Mouse (Mus musculus) lung, postnatal 0 days (tissue): Measurements from ENCODE around the gene H2-K1. TPM values are rescaled to one million over a fixed set of nuclear protein-coding genes. Genes with fewer than 3 reads are reported as not detected.
A peak's percentile ranks its signal among the peaks of the same experiment; 100 is the strongest.

Experiments used
- ATAC-seq: fragments of 200-750 bp; cut with Nextera tagmentation; 2 replicates; pipeline ENCODE4 v1.8.0; 2017; ENCODE audit warnings: moderate library complexity
- DNase-seq: peaks from one replicate; pipeline ENCODE4 v3.0.0-alpha.2; 2016; ENCODE audit warnings: low spot score
- H3K27ac ChIP-seq: fragments of 300-500 bp; sonication (generic); 2 replicates; pipeline ENCODE4 v1.5.1; 2014; ENCODE audit warnings: antibody characterized with exemption, mild to moderate bottlenecking, low read length, mixed read lengths
- H3K27me3 ChIP-seq: fragments of 300-500 bp; sonication (generic); replicated peaks from 2 replicates; pipeline ENCODE4 v1.6.1; 2014; ENCODE audit warnings: low read length, mixed read lengths; ENCODE audit not compliant: insufficient read depth
- H3K36me3 ChIP-seq: fragments of 300-500 bp; sonication (generic); 2 replicates; pipeline ENCODE4 v1.6.1; 2014; ENCODE audit warnings: low read length, mixed read lengths; ENCODE audit not compliant: insufficient read depth
- H3K4me1 ChIP-seq: fragments of 300-500 bp; sonication (generic); 2 replicates; pipeline ENCODE4 v1.6.1; 2014; ENCODE audit warnings: antibody characterized with exemption, low read depth, low read length, mixed read lengths; ENCODE audit not compliant: insufficient read depth
- H3K4me2 ChIP-seq: fragments of 300-500 bp; sonication (generic); replicated peaks from 2 replicates; pipeline ENCODE4 v1.6.1; 2014; ENCODE audit warnings: low read depth, mild to moderate bottlenecking, low read length, moderate library complexity, mixed read lengths
- H3K4me3 ChIP-seq: fragments of 300-500 bp; sonication (generic); 2 replicates; pipeline ENCODE4 v1.5.1; 2014; ENCODE audit warnings: low read depth, low read length
- H3K9ac ChIP-seq: fragments of 300-500 bp; sonication (generic); replicated peaks from 2 replicates; pipeline ENCODE4 v1.6.1; 2014; ENCODE audit warnings: low read depth, mild to moderate bottlenecking
- H3K9me3 ChIP-seq: fragments of 300-500 bp; sonication (generic); 2 replicates; pipeline ENCODE4 v1.6.1; 2016; ENCODE audit warnings: low read length, mixed read lengths
- CTCF ChIP-seq: IDR thresholded peaks from 2 replicates; pipeline ENCODE4 v1.5.1; 2016; ENCODE audit warnings: antibody characterized with exemption, mild to moderate bottlenecking
- EP300 ChIP-seq: IDR thresholded peaks from 2 replicates; pipeline ENCODE4 v1.6.1; 2016; ENCODE audit warnings: antibody characterized with exemption, mild to moderate bottlenecking, control low read depth
- WGBS: fragments of 180-500 bp; shearing (Covaris S2); extraction: QIAGEN DNeasy Blood & Tissue Kit; methylation state at CpG from one replicate; pipeline ENCODE4 v1.1.7; 2014; 5-methylcytosine and 5-hydroxymethylcytosine counted together
- polyA plus RNA-seq: library from polyadenylated mRNA; unstranded; fragments of >200 nt; fragmentation: Nextera tagmentation; extraction: Ambion mirVana; gene quantifications from 2 replicates; pipeline ENCODE4 v1.2.1, GENCODE M21; 2015

Gene H2-K1
- polyA plus RNA-seq, 1 experiment from 2014 or later = 222 TPM

- H3K4me3 ChIP-seq = peak within 1 kb of the TSS; percentile 67
- peak within 1 kb of the TSS; percentile 98 for H3K4me2 ChIP-seq
- no peaks in the 10 kb centered on the region for H3K27me3 ChIP-seq
- DNase-seq (peak; percentile 95), ATAC-seq (peak; percentile 67)
- peaks cover 32% of the 10 kb centered on the region for H3K4me1 ChIP-seq
- WGBS = under 1% methylated on average over 44 of the region's 49 CpGs
- H3K36me3 ChIP-seq = peaks cover 13% of the 10 kb centered on the region
- peak within 1 kb of the TSS; percentile 29; the same call in 1 of the 2 replicates for H3K9ac ChIP-seq
- H3K27ac ChIP-seq = peak within 1 kb of the TSS; percentile 71
- TF ChIP-seq CTCF (peak; percentile 51), EP300 (no peak)
- H3K9me3 ChIP-seq = no peaks in the 10 kb centered on the region
These were observed 27.6 kb upstream of the H2-K1 start, which contains the start of gene H2-Ke6 for GRCm38 (mm10) chr17:34027656-34028223. Gene H2-Ke6 (minus strand): TSS chr17:34028060.

- H3K27ac ChIP-seq = peak overlapping the region; percentile 71
- no peaks in the 10 kb centered on the region for H3K27me3 ChIP-seq
- H3K9me3 ChIP-seq = no peaks in the 10 kb centered on the region
- TF ChIP-seq EP300 = no peak
- no peak for TF ChIP-seq CTCF
- ATAC-seq (no peak), DNase-seq (peak; percentile 65)
- H3K9ac ChIP-seq = peak overlapping the region; percentile 29; the same call in 1 of the 2 replicates
- peak overlapping the region; percentile 67 for H3K4me3 ChIP-seq
- WGBS = 13% methylated on average over 34 of the region's 36 CpGs
- peaks cover 13% of the 10 kb centered on the region for H3K36me3 ChIP-seq
- peaks cover 27% of the 10 kb centered on the region for H3K4me1 ChIP-seq
- peak overlapping the region; percentile 98 for H3K4me2 ChIP-seq
These were observed 26.9 kb upstream of the H2-K1 start for GRCm38 (mm10) chr17:34026917-34027655.

- TF ChIP-seq CTCF (no peak), EP300 (no peak)
- no peak overlapping the region for H3K4me3 ChIP-seq
These were observed 26.1 kb upstream of the H2-K1 start for GRCm38 (mm10) chr17:34026221-34026620.

GRCm38 (mm10) chr17:34025756-34026151 lies 25.6 kb upstream of the H2-K1 start:
- H3K9ac ChIP-seq = no peak overlapping the region
- ATAC-seq (no peak), DNase-seq (no peak)
- TF ChIP-seq CTCF = no peak
- no peak overlapping the region for H3K4me2 ChIP-seq
- no peaks in the 10 kb centered on the region for H3K27me3 ChIP-seq
- no peaks in the 10 kb centered on the region for H3K9me3 ChIP-seq
- peaks cover 13% of the 10 kb centered on the region for H3K36me3 ChIP-seq
- H3K4me3 ChIP-seq = no peak overlapping the region
- WGBS = 23% methylated on average over 7 of the region's 7 CpGs
- no peak overlapping the region for H3K27ac ChIP-seq
- H3K4me1 ChIP-seq = peaks cover 26% of the 10 kb centered on the region

More at GRCm38 (mm10) chr17:34026221-34026620, 26.1 kb upstream of the H2-K1 start:
- 42% methylated on average over 2 of the region's 2 CpGs for WGBS
- DNase-seq = no peak
- Histone ChIP-seq H3K4me2 (0 out of 2 replicates have a peak overlapping the region, but pooled peaks have one; percentile 98), H3K9ac (no peak overlapping the region), H3K36me3 (peaks cover 13% of the 10 kb centered on the region), H3K27ac (no peak overlapping the region), H3K27me3 (no peaks in the 10 kb centered on the region), H3K9me3 (no peaks in the 10 kb centered on the region), H3K4me1 (peaks cover 27% of the 10 kb centered on the region)
- no peak for ATAC-seq

GRCm38 (mm10) chr17:34024861-34025755 lies 25.0 kb upstream of the H2-K1 start:
- peak; percentile 25 for ATAC-seq
- Histone ChIP-seq H3K9me3 (no peaks in the 10 kb centered on the region), H3K4me2 (peak overlapping the region; percentile 92), H3K36me3 (peaks cover 13% of the 10 kb centered on the region), H3K4me3 (peak overlapping the region; percentile 76), H3K27me3 (no peaks in the 10 kb centered on the region), H3K27ac (peak overlapping the region; percentile 81), H3K4me1 (peaks cover 20% of the 10 kb centered on the region), H3K9ac (peak overlapping the region; percentile 81)
- 1% methylated on average over 55 of the region's 57 CpGs for WGBS
- TF ChIP-seq CTCF (no peak), EP300 (no peak)
- peak; percentile 62 for DNase-seq
